8 mouse cellular contexts compared by ENCODE assay signal in genomic region chr16:76319364-76320117, GRCm38 (mm10). TPM values are rescaled to one million over a fixed set of nuclear protein-coding genes. Genes with fewer than 3 reads are reported as not detected.
DNase-seq lines count a peak whose midpoint lies in the region; ATAC-seq lines count a peak whose summit lies in the region.

No protein-coding gene starts in this region.

- peak overlapping the region; percentile 76 for H3K27ac ChIP-seq in hindbrain, embryonic 12.5 days
- peak overlapping the region; percentile 97 for H3K27ac ChIP-seq in liver, embryonic 13.5 days

- H3K27me3 ChIP-seq in hindbrain, embryonic 12.5 days = no peaks in the 10 kb centered on the region
- no peaks in the 10 kb centered on the region for H3K27me3 ChIP-seq in liver, embryonic 13.5 days

- H3K4me3 ChIP-seq in hindbrain, embryonic 12.5 days = no peak overlapping the region
- H3K4me3 ChIP-seq in liver, embryonic 13.5 days (replicated peaks) = no peak overlapping the region

- no peak overlapping the region for H3K9ac ChIP-seq in hindbrain, embryonic 12.5 days
- 0 out of 2 replicates have a peak overlapping the region, but pooled peaks have one; percentile 8 for H3K9ac ChIP-seq in liver, embryonic 13.5 days

- peak; percentile 81 for DNase-seq in ES-CJ7 (ENCODE audit: low read depth, low spot score)
- DNase-seq in adrenal gland, postnatal 14 days = peak; percentile 67
- DNase-seq in liver, embryonic 13.5 days = no peak
- DNase-seq in T-cell, adult 2 months (ENCODE audit: low spot score) = no peak
- DNase-seq in gastrocnemius, postnatal 4 days (ENCODE audit: low spot score in 2 of 2) = no peak

- no peaks in the 10 kb centered on the region for H3K36me3 ChIP-seq in hindbrain, embryonic 12.5 days
- H3K36me3 ChIP-seq in liver, embryonic 13.5 days = peaks cover 3% of the 10 kb centered on the region; the same call in 1 of the 2 replicates

- ATAC-seq in hindbrain, embryonic 12.5 days (ENCODE audit: low FRiP score) = peak; percentile 90
- ATAC-seq in liver, embryonic 13.5 days (ENCODE audit: low read depth) = no peak
- ATAC-seq in erythroid progenitor cell, adult 5-6 weeks (replicated peaks; ENCODE audit: low FRiP score, poor library complexity, severe bottlenecking) = no peak
- ATAC-seq in erythroblast, adult 5-6 weeks (replicated peaks; ENCODE audit: low FRiP score, poor library complexity, severe bottlenecking) = no peak

- WGBS in hindbrain, embryonic 12.5 days = 19% methylated on average over 11 of the region's 11 CpGs
- WGBS in liver, embryonic 13.5 days (ENCODE audit: insufficient replicate concordance) = 74% methylated on average over 11 of the region's 11 CpGs

- H3K4me1 ChIP-seq in hindbrain, embryonic 12.5 days = peaks cover 40% of the 10 kb centered on the region
- H3K4me1 ChIP-seq in liver, embryonic 13.5 days (replicated peaks) = peaks cover 94% of the 10 kb centered on the region

- no peaks in the 10 kb centered on the region for H3K9me3 ChIP-seq in hindbrain, embryonic 12.5 days (replicated peaks)
- H3K9me3 ChIP-seq in liver, embryonic 13.5 days (replicated peaks) = no peaks in the 10 kb centered on the region

- H3K4me2 ChIP-seq in hindbrain, embryonic 12.5 days (replicated peaks) = peak overlapping the region; percentile 11; the same call in 1 of the 2 replicates
- no peak overlapping the region for H3K4me2 ChIP-seq in liver, embryonic 13.5 days

RNA-seq across cellular contexts. Expression of gene Nrip1, which starts 54.1 kb away (rescaled TPM):
- total RNA-seq in adrenal gland, postnatal 14 days (2021) = 65.2 and 66.5 TPM in 2 replicates
- polyA plus RNA-seq in hindbrain, embryonic 12.5 days (2016; fragmentation: Nextera tagmentation; extraction: Ambion mirVana) = 34.0 and 35.6 TPM in 2 replicates
- polyA plus RNA-seq in liver, embryonic 13.5 days (2015; fragmentation: Nextera tagmentation; extraction: Ambion mirVana) = 20.2 and 20.4 TPM in 2 replicates
- 72.1 and 83.4 TPM in 2 replicates for total RNA-seq in erythroid progenitor cell, adult 5-6 weeks (2015; ENCODE audit: low replicate concordance)
- 62.9 and 99.2 TPM in 2 replicates for total RNA-seq in erythroid progenitor cell, adult 5-6 weeks (2017; ENCODE audit: low replicate concordance)
- total RNA-seq in erythroblast, adult 5-6 weeks (2015; ENCODE audit: low replicate concordance) = 66.7 and 71.5 TPM in 2 replicates
- 68.1 and 82.0 TPM in 2 replicates for total RNA-seq in erythroblast, adult 5-6 weeks (2017; ENCODE audit: low replicate concordance)
- total RNA-seq in gastrocnemius, postnatal 4 days (2021) = 10 to 100 TPM; 47.0 to 51.5 TPM

Comparison
In these comparisons a context has a peak if more than half of its experiments do, and no peak if none do; other contexts are left out.
1. DNase-seq: peak in ES-CJ7 (single experiment) and adrenal gland, postnatal 14 days (single experiment); none in liver, embryonic 13.5 days (single experiment), T-cell, adult 2 months (single experiment) and gastrocnemius, postnatal 4 days (0 of 2).